Mouse (Mus musculus): ENCODE data around the gene Plppr3.
"Not testable (repeated sequence)": the region's sequence is repeated elsewhere in the genome, so short reads cannot be mapped to it uniquely, and the experiment has no call there.

The Plppr3 gene

DNA sequence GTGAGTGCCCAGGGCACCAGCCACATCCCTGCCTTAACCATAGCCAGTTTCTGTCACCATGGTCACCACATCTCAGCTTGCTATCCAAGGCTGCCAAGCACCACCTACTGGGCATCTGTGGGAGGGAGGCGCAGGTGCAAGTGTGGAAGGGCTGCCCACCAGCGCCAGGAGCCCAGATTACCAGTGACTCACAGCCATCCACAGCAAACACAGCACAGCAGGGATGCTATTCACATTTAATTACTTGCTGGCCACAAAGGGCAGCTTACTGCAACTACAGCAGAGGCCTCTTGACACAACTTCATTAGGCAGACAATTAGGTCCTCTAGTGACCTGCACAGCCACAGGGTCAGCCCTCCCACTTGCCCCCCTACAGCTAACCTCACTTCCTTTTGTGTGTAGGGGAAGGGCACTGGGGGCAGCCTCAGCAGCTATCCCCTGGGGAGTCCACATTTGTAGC lies 26.5 kb upstream of the Plppr3 start:
- no peak for DNase-seq

DNA sequence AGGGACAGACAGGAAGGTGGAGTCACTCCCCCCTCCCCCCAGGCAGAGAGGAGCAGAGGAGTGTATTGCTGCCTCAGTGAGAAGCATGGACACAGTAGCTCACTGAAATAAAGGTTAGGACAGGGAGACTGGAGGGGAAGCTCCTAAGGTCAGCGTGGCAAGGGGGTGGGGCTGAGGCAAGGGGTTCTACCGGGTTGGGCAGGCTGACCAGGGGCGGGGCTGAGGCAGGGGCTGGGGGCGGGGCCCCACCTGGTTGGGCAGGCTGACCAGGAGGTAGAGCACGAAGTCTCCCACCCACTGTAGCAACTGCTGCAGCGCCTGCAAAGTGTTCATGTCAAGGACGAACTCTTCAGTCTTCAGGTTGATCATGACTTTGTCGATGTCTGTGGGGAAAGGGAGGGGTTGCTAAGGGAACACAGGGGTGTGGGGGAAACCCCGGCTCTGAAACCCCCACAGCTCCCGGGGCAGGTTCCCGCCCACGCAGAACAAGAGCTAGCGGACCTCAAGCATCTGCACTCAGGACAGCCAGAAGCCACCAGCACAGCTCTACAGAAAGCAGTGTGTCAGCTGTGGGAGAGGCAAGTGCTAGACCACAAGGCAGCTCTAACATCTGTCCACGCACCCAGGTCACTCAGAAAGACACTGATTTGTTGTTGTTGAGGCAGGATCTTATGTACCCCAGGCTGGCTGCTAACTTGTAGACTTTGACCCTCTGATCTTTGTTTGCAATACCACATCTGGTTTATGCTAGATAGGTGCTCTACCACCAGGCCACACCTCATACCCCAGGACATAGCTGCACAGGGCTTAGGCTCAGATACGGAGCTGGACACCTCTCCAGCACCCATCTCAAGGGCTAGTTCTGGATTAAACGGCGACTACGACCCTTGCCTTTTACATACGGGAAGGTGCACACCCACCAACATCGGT lies 23.1 kb upstream of the Plppr3 start:
- DNase-seq: no peak

DNA sequence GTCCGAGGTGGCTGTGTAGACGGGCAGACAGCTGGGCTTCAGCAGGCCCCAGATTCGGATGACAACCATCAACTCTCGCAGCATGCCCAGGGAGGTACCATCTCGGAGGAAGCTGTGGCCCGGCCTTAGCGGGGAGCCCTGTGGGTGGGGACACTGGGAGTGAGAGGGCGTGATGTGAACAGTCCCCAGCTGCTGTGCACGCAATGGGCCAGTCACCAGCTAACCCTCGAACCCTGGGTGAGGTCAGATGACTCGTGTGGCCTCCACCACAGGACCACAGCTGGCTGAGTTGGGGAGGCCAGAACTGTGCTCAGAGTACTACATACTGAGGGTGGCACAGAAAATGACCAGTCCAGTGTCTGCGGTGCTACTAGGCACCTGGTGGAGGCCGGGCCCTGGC lies 22.4 kb upstream of the Plppr3 start:
- DNase-seq: no peak

DNA sequence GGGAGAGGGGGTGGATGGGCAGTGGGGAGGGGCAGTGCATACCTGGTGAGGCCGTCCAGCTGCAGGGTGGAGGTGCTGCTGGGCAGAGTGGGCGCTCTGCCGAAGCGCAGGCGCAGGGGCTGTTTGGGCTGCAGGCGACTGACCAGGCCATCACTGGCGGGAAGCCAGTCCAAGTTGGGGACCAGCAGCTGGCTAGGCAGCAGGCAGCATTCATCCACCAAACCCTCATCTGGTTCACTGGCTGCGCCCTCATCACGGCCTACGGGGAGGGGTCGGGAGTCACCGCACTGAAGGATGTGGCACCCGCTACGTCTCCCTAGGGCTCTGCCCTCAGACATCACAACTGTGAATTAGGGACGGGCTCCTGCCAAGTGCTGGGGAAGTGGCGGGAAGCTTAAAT lies 21.9 kb upstream of the Plppr3 start:
- DNase-seq: no peak

DNA sequence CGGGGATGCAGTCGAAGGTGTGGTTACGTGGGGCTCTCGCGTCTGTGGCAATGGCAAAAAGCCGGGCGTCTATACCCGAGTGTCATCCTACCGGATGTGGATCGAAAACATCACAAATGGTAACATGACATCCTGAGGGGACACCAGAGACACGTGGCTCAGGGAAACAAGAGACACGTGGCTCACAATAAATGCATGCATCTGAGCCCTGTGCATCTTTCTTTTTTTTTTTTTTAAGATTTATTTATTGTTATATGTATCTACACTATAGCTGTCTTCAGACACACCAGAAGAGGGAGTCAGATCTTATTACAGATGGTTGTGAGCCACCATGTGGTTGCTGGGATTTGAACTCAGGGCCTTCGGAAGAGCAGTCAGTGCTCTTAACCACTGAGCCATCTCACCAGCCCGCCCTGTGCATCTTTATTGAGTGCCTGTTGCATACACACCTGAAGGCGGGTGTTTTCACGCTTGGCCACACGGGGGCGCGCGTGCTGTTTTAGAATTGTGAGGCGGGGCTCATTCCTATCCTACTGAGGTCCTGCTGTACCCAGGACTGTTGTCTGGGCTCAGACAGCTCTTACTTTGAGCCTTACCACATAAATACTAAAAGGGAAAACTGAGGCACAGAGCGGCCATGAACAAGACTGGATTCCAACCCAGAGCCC lies 18.2 kb upstream of the Plppr3 start:
- DNase-seq: peak; percentile 86

DNA sequence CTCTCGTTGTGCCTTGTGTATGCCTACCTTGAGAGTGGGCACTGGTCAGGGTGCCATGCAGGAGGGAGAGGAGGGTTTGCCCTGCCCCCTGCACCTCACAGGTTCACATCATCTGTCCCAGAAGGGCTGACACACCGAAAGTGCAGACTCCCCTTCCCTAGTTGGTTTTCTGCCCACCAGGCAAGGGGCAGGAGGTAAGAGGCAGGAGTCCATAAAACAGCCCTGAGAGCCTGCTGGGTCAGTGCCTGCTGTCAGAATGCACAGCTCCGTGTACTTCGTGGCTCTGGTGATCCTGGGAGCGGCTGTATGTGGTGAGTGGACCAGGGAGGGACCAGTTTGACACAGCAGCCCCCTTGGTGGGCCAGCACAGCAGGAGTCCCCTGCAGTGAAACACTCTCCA lies 16.2 kb upstream of the Plppr3 start, which contains the start of gene Cfd:
Cfd (plus strand) TSS at position 184 of the 400 bp plus-strand sequence.
- no peak for DNase-seq

DNA sequence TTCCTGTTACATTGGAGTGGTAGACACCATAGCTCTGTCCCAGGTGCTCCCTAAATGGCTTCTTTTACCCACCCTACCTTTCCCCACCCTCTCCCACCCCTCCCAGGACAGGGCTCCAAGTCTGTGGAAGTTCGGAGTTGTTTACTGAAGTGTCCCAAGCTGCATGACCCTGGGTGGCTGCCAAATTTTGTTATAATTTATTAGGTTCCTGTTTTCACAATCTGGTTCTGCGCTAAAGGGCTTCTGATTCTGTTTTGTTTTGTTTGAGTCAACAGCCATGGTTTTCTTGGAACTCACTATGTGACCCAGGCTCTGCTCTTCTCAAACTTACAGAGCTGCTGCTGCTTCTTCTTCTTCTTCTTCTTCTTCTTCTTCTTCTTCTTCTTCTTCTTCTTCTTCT lies 15.0 kb upstream of the Plppr3 start:
- no peak for DNase-seq

DNA sequence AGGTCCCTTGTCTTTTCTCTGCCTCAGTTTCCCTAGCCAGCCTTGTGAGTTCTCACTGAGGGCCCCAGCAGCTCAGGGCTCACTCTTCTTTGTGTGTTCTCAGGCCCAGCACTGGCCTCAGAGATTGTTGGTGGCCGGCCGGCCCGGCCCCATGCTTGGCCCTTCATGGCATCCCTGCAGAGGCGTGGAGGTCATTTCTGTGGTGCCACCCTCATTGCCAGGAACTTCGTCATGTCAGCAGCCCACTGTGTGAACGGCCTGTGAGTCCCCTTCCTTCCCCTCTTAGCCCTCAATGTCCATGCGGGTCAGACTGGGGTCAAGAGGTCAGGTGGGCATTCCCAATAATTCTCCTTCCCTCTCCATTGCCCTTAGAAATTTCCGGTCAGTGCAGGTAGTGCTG lies 12.2 kb upstream of the Plppr3 start:
- no peak for DNase-seq

DNA sequence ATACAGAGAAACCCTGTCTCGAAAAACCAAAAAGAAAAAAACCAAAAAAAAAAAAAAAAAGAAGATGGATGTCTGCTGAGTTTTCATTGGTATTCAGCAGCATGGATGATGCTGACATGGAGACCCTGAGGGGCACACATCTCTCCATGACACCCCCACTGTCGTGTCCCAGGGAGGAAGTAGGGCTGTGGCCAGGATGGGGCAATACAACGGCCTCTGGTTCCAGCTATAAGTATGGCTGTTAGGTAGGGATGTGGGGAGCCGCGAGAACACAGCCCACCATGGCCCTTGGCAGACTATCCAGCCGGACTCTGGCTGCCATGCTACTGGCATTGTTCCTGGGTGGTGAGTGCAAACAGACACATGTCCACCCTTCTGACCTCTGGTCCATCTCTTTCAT lies 11.6 kb upstream of the Plppr3 start, which contains the start of gene Elane:
Elane (plus strand) TSS at position 194 of the 400 bp plus-strand sequence.
- no peak for DNase-seq

DNA sequence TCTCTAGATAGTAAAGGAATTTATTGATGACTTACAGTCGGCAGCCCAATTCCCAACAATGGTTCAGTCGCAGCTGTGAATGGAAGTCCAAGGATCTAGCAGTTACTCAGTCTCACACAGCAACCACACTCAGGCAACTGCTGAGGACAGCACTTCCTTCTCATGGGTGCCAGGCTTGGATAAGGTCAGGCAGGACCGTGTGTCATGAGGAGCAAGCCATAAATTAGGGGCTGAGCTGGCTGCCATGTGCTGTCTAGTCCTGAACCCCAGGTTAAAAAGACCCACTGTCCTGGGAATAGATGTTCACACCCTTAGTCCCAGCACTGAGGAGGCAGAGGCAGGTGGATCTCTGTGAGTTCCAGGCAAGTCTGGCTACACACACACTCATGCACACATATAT lies 10.5 kb upstream of the Plppr3 start:
- not testable (repeated sequence) for DNase-seq

DNA sequence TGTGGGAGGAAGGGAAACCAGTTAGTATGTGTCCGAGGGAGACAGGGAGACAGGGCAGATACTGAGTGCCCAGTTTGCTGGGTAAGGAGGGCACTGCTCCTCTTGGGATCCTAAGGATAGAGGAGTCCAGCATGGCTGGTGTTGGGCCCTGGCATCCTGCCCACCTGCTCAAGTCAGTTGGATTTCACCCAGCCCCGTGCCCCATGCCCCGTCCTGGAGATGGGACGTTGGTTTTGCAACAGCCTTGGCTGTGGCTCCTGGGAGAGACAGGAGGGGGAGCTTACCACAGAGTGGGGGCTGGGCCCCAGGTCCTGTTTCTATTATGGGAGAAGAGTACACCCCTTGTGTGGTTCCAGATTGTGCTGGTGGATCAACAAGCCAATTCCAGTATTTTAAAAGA lies 10.0 kb upstream of the Plppr3 start:
- no peak for DNase-seq

DNA sequence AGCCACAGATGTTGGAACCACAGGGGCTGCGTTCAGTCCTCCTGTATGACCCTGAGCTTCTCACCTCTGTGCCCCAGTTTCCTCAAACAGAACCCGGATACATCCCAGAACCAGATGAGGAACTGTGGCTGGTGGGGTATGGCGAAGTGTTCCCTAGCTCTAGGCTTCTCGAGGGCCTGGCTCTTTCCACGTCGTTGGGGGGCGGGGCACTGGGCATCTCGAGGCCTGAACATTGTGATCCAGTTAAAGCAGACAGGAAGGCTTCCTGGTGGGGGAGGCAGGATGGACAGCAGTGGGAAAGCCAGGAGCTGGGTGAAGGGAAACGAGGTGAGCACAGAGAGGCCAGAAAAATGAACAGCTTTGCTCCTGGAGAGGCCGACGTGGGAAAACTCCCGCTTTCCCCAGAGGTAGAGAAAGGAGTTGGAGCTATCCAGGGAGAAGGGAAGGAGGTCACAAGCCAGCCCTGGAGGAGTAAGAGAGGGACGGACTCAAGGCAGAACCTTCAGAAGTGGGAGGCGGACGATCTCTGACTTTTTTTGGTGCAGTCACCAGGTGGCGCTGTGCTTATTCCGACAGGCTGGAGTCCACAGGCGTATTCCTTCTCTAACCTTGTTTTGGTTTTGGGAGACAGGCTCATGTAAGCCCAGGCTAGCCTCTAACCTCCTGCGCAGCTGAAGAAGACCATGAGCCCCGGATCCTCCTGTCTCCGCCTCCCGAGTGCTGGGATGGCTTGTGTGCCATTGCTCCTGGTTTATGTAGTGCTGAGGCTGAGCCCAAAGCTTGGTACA lies 9.1 kb upstream of the Plppr3 start:
- peak; percentile 71 for DNase-seq

DNA sequence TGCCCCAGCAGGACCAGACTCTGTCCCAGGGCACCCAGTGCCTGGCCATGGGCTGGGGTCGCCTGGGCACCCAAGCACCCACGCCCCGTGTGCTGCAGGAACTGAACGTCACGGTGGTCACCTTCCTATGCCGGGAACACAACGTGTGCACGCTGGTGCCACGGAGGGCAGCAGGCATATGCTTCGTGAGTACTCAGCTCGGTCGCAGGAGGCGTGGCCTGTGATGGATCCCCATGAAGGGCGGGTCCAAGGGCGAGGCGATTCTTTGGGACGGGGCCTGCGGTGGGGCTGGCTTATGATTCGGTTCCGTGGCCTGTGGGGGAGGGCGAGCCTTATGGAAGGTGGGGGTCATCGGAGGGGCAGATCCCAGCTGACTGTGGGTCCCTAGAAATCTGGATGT lies 7.5 kb upstream of the Plppr3 start:
- no peak for DNase-seq

DNA sequence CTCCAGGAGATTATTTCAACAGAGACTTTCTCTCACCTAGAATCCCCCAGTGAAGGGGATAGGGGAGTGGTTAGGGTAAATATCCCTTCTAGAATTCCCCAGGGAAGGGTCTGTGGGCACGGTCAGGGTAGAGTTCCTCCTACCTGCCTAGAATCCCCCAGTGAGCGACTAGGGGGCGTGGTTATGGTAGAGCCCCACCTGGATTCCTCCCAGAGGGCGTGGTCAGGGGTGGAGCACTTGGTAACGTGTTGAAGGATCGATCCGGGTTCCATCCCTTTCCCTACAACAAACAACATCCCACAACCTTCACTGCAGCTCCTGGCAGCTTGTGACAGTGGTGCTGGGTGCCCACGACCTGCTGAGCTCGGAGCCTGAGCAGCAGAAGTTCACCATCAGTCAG lies 6.3 kb upstream of the Plppr3 start:
- no peak for DNase-seq

DNA sequence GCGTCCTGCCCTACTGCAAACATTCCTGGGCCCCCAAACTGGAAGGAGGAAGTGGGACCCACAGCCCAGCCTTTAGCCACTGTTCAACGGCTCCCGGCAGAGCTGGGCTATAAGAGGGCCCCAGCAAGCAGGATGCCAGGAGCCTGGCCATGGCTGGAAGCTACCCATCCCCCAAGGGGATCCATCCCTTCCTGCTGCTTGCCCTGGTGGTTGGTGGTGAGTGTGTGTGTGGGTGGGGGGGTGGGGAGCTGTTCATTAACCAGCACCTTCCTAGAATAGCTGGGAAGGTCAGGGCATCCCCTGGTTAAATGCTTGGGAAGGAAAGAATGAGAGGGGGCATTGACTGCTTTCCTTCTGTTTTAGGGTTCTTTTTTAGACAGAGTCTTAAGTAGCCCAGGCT lies 5.1 kb upstream of the Plppr3 start:
- no peak for DNase-seq

DNA sequence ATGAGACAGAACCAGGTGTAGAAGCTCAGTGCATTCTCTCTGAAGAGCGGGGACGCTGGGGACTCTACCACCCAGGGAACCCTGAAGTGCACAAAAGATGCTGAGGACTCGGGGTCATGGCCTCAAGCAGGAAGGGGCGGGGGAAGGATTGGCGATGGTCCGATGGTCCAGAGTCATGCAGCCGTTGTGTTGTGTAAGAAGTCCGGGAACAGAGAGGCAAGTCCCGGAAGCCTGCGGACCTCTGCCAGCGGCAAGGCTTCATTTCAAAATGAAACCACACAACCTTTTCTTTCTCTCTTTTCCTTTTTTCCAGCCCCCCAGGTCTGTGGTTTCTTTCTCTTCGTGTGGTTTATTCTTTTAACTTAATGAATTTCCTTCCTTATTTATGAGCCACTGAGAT lies 3.3 kb upstream of the Plppr3 start:
- DNase-seq: no peak

DNA sequence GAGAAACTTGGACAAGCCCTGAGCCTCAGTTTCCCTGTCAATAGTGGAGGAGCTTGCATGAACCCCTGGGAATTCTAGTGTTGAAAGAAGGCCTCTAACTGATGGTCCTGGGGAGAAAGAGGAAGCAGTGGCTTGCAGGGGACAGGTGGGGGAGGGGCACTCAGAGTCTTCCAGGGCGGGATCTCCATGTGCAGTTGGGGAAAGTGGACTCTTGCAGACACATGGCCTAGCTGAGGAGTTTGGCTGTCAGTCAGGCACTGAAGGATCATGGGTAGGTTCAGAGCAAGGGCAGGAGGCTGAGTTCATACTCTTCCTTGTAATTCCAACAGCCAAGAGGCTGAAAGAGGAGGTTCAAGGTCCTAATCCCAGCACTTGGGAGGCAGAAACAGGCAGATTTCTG lies 2.7 kb upstream of the Plppr3 start:
- DNase-seq: no peak

DNA sequence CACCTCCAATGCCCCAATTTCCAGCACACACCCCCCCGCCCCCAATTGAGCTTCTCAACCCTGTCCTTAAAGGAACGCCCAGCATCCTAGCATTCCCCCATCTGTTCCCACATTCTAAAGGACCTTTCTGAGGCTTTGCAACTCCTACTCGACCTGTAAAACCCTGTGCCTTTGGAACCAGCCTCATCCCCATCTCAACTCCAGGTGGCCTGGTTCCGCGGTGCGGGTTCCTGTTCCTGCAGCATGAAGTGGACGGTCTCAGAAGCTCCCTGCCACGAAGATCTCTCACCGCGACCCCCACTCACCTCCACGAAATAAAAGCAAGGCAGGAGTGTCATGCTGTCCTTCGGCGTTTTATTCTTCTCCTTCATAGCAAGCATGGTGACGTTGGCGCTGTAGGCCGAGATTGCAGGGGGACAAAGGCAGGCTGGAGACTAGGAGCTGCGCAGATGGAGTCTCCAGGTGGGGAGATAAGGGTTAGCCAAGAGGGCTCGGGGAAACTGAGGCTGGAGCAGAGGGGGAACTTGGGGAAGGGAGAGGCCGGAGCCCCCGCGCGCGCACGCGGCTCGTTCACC lies 632 bp downstream of the Plppr3 start:
- DNase-seq: no peak

DNA sequence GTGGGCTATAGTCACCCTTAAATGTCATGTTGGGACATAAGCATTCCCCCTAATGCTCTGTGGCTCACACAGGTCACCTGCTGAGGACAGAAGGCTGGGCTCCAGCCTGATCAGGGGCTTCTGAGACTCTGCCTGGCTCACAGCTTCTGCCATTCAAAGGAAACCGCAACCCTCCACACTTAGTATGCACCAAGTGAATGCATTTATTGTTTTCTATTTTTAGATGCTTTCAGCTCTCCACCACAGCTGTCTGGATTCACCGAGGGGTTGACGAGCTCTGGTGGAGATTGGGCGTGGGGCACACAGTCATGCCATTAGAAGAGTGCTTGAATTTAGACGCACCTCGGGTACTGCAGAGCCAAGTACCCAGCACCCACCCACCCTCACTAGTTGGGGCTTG lies 1.1 kb downstream of the Plppr3 start:
- DNase-seq: no peak

DNA sequence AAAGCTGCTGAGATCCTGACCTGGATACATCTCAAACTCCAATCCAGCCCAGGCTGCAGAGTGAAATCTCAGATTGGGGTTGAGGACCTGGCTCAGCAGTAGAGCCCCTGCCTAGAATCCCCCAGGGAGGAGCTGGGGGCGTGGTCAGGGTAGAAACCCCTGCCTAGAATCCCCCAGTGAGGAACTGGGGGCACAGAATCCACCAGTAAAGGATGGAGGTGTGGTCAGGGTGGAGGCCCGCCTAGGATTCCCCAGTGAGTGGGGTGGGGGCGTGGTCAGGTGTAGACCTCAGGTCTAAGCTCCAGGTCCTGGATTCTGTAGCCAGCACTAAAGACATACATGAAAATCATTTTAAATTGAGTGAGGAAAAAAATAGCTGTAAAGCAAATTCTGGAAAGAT lies 1.6 kb downstream of the Plppr3 start:
- DNase-seq: no peak

DNA sequence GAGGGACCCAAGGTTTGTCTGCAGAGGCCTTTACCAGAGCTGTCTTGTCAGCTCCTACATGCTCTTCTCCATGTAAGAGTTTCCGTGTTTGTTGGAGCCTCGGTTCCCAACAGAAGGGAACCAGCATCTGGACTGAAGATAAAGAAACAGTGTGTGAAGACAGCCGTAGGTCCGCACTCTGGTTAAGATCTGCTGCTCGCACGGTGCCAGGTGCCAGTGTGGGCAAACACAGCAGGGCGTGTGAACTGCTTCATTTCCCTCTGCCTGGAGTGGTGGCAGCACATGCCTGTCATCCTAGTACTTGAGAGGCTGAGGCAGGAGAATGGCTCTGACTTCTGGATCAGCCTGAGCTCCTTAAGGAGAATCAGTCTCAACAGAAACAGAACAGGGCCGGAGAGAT lies 2.6 kb downstream of the Plppr3 start:
- no peak for DNase-seq

DNA sequence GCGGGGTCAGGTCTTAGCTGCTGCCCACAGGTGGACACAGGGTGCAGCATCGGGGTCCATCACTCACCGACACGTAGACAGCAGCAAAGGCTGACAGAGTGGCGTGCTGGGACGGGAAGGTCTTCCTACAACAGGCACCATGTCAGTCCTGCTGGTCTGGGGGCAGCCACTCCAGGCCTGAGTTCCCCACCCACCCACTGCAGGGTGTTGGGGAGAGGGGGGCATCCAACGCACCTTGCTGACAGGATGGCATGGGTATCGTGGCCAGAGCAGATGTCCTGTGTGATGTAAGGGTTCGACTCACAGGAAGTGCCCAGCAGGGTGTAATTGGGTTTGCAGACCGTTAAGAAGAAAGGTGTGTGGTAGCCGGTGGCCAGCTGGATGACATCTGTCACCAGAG lies 7.8 kb downstream of the Plppr3 start:
- DNase-seq: no peak

DNA sequence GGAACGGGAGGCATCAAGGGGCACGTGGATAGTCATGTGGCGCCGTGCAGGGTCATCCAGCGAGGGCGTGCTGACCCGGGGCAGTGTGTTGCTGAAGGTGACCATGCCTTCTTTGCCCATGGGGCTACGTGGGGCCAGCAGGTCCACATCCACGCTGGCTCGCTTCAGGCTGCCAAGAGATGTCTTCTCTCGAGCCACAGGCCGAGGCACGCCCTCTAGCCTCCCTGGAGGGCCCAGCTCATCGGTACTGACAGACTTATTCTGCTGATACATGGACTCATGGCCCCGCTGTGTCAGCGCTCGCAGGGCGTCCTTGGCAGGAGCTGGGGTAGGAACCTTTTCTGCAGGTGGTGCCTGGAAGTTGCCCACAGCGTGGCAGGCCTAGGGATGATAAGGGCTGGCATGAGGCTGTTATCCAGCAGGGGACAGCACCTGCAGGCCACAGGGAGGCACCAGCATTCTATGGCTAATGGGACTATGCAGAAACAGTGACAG lies 8.6 kb downstream of the Plppr3 start:
- no peak for DNase-seq
